2 mouse cellular contexts compared by ENCODE assay signal in genomic region chr15:78239956-78240617, GRCm38 (mm10). TPM values are rescaled to one million over a fixed set of nuclear protein-coding genes. Genes with fewer than 3 reads are reported as not detected.
"Had no signal": no experiment of that assay in that cellular context is flagged by ENCODE, and none has a peak within 500 bp of the region (broad histone marks: within the 10 kb centered on the region; RNA-seq: fewer than 3 reads in every experiment).

No protein-coding gene starts in this region.

RNA-seq across cellular contexts. Expression of gene Pvalb, which starts 33.9 kb away (rescaled TPM):
- total RNA-seq: monocyte, adult 5-6 weeks; neutrophil, adult 5-6 weeks had no signal
